Mouse (Mus musculus): ENCODE measurements around the gene Ly6g5c. TPM values are rescaled to one million over a fixed set of nuclear protein-coding genes. Genes with fewer than 3 reads are reported as not detected.

The Ly6g5c gene
- polyA plus RNA-seq, 1 experiment from 2014 or later, result not detected

- no peaks in the 10 kb centered on the region for H3K4me1 ChIP-seq (ENCODE audit: insufficient read depth, low read depth, low read length)
- WGBS, result 39% methylated on average over 9 of the region's 9 CpGs
- no peak overlapping the region for H3K27ac ChIP-seq (ENCODE audit: low read length)
- no peak for DNase-seq (ENCODE audit: low spot score)
- H3K27me3 ChIP-seq (replicated peaks; ENCODE audit: insufficient read depth, low read length), result no peaks in the 10 kb centered on the region
- no peaks in the 10 kb centered on the region for H3K9me3 ChIP-seq (ENCODE audit: low read length)
- H3K4me2 ChIP-seq (replicated peaks; ENCODE audit: low read depth, low read length), result no peak overlapping the region
- H3K9ac ChIP-seq (replicated peaks; ENCODE audit: low read depth), result no peak overlapping the region
- no peak for ATAC-seq
- TF ChIP-seq EP300 (IDR thresholded peaks at IDR 0.05) (no peak), CTCF (IDR thresholded peaks at IDR 0.05) (no peak)
- H3K36me3 ChIP-seq (ENCODE audit: insufficient read depth, low read length), result no peaks in the 10 kb centered on the region
- no peak overlapping the region for H3K4me3 ChIP-seq (ENCODE audit: low read depth, low read length)
These were observed 28.3 kb upstream of the Ly6g5c start for GRCm38 (mm10) chr17:35079778-35080177.

DNA sequence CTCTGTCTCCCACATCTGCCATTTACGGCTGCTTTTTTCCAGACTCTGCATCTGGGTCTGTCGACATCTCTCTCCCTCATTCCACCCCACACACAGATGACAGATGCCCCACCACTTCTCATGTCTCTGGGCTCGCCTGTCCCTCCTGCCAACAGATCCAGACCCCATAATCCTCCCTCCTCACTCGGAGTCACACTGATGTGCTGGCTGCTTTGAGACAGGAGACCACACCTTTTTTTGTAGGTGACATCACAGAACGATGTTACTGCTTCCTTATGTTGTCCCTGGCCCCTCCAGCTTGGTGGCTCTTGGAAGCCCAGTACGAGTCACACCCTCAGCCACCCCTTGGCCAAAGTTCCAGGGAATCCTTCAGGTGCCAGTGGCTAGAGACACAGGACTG lies 27.8 kb upstream of the Ly6g5c start:
- DNase-seq (ENCODE audit: low spot score) (no peak), ATAC-seq (no peak)
- H3K27ac ChIP-seq (ENCODE audit: low read length), result no peak overlapping the region
- TF ChIP-seq EP300 (IDR thresholded peaks at IDR 0.05) (no peak), CTCF (IDR thresholded peaks at IDR 0.05) (no peak)
- no peaks in the 10 kb centered on the region for H3K9me3 ChIP-seq (ENCODE audit: low read length)
- no peaks in the 10 kb centered on the region for H3K4me1 ChIP-seq (ENCODE audit: insufficient read depth, low read depth, low read length)
- H3K4me2 ChIP-seq (replicated peaks; ENCODE audit: low read depth, low read length), result no peak overlapping the region
- WGBS, result 54% methylated on average over 6 of the region's 6 CpGs
- H3K4me3 ChIP-seq (ENCODE audit: low read depth, low read length), result no peak overlapping the region
- H3K9ac ChIP-seq (replicated peaks; ENCODE audit: low read depth), result no peak overlapping the region
- H3K27me3 ChIP-seq (replicated peaks; ENCODE audit: insufficient read depth, low read length), result no peaks in the 10 kb centered on the region
- no peaks in the 10 kb centered on the region for H3K36me3 ChIP-seq (ENCODE audit: insufficient read depth, low read length)

GRCm38 (mm10) chr17:35080710-35081109 lies 27.4 kb upstream of the Ly6g5c start:
- H3K4me1 ChIP-seq (ENCODE audit: insufficient read depth, low read depth, low read length), result no peaks in the 10 kb centered on the region
- ATAC-seq (no peak), DNase-seq (ENCODE audit: low spot score) (no peak)
- no peak overlapping the region for H3K4me3 ChIP-seq (ENCODE audit: low read depth, low read length)
- no peak overlapping the region for H3K4me2 ChIP-seq (replicated peaks; ENCODE audit: low read depth, low read length)
- 85% methylated on average over 4 of the region's 4 CpGs for WGBS
- H3K9me3 ChIP-seq (ENCODE audit: low read length), result no peaks in the 10 kb centered on the region
- no peak overlapping the region for H3K9ac ChIP-seq (replicated peaks; ENCODE audit: low read depth)
- H3K36me3 ChIP-seq (ENCODE audit: insufficient read depth, low read length), result no peaks in the 10 kb centered on the region
- no peaks in the 10 kb centered on the region for H3K27me3 ChIP-seq (replicated peaks; ENCODE audit: insufficient read depth, low read length)
- no peak for TF ChIP-seq EP300 (IDR thresholded peaks at IDR 0.05)
- no peak for TF ChIP-seq CTCF (IDR thresholded peaks at IDR 0.05)
- H3K27ac ChIP-seq (ENCODE audit: low read length), result no peak overlapping the region

DNA sequence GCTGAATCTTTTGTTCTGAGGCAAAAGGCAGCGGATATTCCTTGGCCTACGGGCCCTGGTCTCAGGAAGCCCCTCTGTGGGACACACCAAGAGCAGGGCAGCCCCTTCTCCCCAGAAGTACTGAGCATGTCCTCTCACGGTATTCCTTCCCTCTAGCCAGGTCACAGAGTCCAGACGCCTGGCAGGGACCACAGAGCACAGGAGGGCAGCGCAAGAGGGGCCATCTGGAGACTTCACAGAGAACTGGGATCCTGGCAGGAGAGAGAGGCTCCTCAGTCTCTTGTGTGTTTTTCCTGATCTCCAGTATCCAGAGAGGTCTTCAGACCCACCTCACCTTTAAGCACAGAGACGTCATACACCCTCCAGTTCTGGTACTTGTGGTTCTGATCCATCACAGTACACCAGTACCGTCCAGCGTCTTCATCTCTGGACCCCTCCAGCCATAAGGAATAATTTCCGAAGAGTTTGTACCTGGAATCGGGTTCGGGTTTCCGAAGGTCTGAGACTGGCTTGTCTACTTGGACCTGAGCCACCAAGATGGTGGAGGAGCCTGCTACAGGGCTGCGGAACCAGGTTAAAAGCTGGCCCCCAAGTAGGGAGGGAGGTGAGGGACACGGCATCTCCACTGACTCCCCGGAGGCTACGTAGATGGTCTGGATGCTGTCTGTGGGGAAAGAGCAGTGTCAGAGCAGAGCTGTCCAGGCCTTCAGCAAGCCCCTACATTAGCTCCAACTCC lies 25.1 kb upstream of the Ly6g5c start:
- Histone ChIP-seq H3K9me3 (ENCODE audit: low read length) (no peaks in the 10 kb centered on the region), H3K4me1 (ENCODE audit: insufficient read depth, low read depth, low read length) (no peaks in the 10 kb centered on the region), H3K4me3 (ENCODE audit: low read depth, low read length) (no peak overlapping the region), H3K27ac (ENCODE audit: low read length) (no peak overlapping the region), H3K9ac (replicated peaks; ENCODE audit: low read depth) (no peak overlapping the region), H3K27me3 (replicated peaks; ENCODE audit: insufficient read depth, low read length) (no peaks in the 10 kb centered on the region), H3K36me3 (ENCODE audit: insufficient read depth, low read length) (no peaks in the 10 kb centered on the region), H3K4me2 (replicated peaks; ENCODE audit: low read depth, low read length) (no peak overlapping the region)
- ATAC-seq (no peak), DNase-seq (ENCODE audit: low spot score) (no peak)
- TF ChIP-seq EP300 (IDR thresholded peaks at IDR 0.05) (no peak), CTCF (IDR thresholded peaks at IDR 0.05) (no peak)
- 81% methylated on average over 16 of the region's 16 CpGs for WGBS

DNA sequence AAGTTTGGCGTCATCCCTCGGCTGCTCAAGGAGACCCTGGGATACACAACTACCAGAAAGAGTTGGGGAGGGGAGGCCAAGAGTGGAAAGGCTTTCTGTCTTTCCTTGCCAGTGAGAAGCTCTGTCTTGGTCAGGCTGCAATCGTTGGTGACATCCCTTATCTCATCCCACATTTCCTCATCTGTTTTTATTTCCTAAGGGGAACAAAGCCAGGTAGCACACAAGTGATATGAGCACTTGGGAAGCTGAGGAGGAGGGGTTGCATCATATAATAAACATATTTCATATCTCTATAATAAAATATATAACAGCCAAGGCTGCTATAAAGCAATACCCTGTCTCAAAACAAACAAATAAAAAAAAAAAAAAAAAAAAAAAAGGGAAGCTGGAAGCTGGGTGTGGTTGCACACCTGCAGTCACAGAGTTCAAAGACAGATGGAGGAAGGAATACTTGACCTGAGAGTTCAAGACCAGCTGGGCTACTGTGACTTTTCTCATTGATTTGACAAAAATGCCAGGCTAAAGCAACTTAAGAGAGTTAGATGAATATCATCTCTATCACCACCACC lies 24.1 kb upstream of the Ly6g5c start:
- TF ChIP-seq CTCF (IDR thresholded peaks at IDR 0.05) (no peak), EP300 (IDR thresholded peaks at IDR 0.05) (no peak)

DNA sequence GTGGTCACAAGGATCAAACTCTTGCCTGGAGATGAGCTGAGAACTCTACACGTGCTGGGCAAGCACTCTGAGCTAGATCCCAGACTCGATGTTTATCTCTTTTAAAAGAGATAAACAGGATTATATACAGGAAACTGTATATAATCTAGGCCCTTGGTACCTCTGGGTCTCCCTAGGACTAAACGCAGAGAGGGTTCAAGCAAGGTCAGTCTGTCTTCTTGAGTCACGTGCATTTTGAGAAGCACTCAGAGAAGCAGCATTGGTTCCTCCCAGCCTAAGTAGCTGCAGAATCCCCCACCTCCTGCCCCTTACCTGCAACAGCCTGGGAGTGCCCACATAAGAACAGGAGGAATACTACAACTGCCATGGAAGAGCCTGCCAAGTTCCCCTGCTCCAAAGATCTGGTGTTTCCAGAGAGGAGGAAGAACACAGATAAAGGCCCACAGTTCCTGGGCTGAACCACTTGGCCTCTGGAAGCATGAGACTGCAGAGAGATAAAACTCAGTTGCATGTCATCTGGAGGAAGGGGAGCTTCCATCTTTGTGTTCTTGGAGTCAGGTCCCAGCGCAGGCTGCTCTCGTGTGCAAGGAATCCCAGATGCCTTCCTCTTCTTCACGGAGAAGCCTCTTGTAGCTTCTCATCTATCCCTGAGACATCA lies 22.7 kb upstream of the Ly6g5c start, which contains the start of gene Ly6g6f:
Ly6g6f (minus strand) TSS at position 403 of the 658 bp plus-strand sequence.
- no peak for ATAC-seq
- TF ChIP-seq CTCF (IDR thresholded peaks at IDR 0.05) (no peak), EP300 (IDR thresholded peaks at IDR 0.05) (no peak)
- Histone ChIP-seq H3K4me1 (ENCODE audit: insufficient read depth, low read depth, low read length) (no peaks in the 10 kb centered on the region), H3K27ac (ENCODE audit: low read length) (no peak within 1 kb of the TSS), H3K9ac (replicated peaks; ENCODE audit: low read depth) (no peak within 1 kb of the TSS), H3K36me3 (ENCODE audit: insufficient read depth, low read length) (no peaks in the 10 kb centered on the region), H3K27me3 (replicated peaks; ENCODE audit: insufficient read depth, low read length) (no peaks in the 10 kb centered on the region), H3K4me2 (replicated peaks; ENCODE audit: low read depth, low read length) (no peak within 1 kb of the TSS), H3K4me3 (ENCODE audit: low read depth, low read length) (no peak within 1 kb of the TSS), H3K9me3 (ENCODE audit: low read length) (no peaks in the 10 kb centered on the region)
- no peak for DNase-seq (ENCODE audit: low spot score)
- 52% methylated on average over 7 of the region's 7 CpGs for WGBS

More for the DNA sequence above, 24.1 kb upstream of the Ly6g5c start:
- no peak for DNase-seq (ENCODE audit: low spot score)
- no peaks in the 10 kb centered on the region for H3K36me3 ChIP-seq (ENCODE audit: insufficient read depth, low read length)
- WGBS, result 54% methylated on average over 3 of the region's 3 CpGs
- no peak overlapping the region for H3K4me3 ChIP-seq (ENCODE audit: low read depth, low read length)
- H3K27me3 ChIP-seq (replicated peaks; ENCODE audit: insufficient read depth, low read length), result no peaks in the 10 kb centered on the region
- H3K9ac ChIP-seq (replicated peaks; ENCODE audit: low read depth), result no peak overlapping the region
- no peak overlapping the region for H3K27ac ChIP-seq (ENCODE audit: low read length)
- no peak overlapping the region for H3K4me2 ChIP-seq (replicated peaks; ENCODE audit: low read depth, low read length)
- ATAC-seq, result no peak
- no peaks in the 10 kb centered on the region for H3K9me3 ChIP-seq (ENCODE audit: low read length)
- H3K4me1 ChIP-seq (ENCODE audit: insufficient read depth, low read depth, low read length), result no peaks in the 10 kb centered on the region

All from lung, postnatal 0 days (tissue).